Mouse (Mus musculus) inflammation-experienced regulatory T-cells, adult 6 months (primary cell): ENCODE results near the gene 1700015G11Rik. TPM values are rescaled to one million over a fixed set of nuclear protein-coding genes. Genes with fewer than 3 reads are reported as not detected.

ENCODE experiments used
- ATAC-seq: one replicate; pipeline ENCODE4 v1.8.0; 2017
- polyA plus RNA-seq, 3 experiments: library from polyadenylated mRNA; unstranded; fragments of 100-300 nt; shearing (Covaris generic); gene quantifications; one replicate each; pipeline ENCODE4 v1.2.1; 2017

The 1700015G11Rik gene
- polyA plus RNA-seq, 3 experiments from 2014 or later = not detected

GRCm38 (mm10) chr7:51964681-51965080, 50.8 kb downstream of the 1700015G11Rik start:
- no peak for ATAC-seq

- no peak for ATAC-seq
These were observed 53.1 kb downstream of the 1700015G11Rik start for GRCm38 (mm10) chr7:51962219-51962952.

Other genes starting within 250 kb of the 1700015G11Rik start
- 10 to 100 TPM in 1 of 3 experiments, 1 to 10 TPM in 2; 2.3 to 10.3 (median 3.6) TPM for gene Gas2, start 153.7 kb downstream of the 1700015G11Rik start, polyA plus RNA-seq
- 1 to 10 TPM; 1.5 to 1.8 (median 1.5) TPM for gene Fancf, start 153.5 kb downstream of the 1700015G11Rik start, polyA plus RNA-seq
- gene Svip, start 9.7 kb downstream of the 1700015G11Rik start, polyA plus RNA-seq = under 1 TPM; 0.23 to 0.47 (median 0.36) TPM